Mouse (Mus musculus) central nervous system, embryonic 11.5 days (tissue): ENCODE results near the gene Dennd2a. TPM values are rescaled to one million over a fixed set of nuclear protein-coding genes. Genes with fewer than 3 reads are reported as not detected.

Source experiments
- polyA plus RNA-seq: library from polyadenylated mRNA; depleted of rRNA; stranded (reverse); fragments of >200 nt; gene quantifications from 2 replicates; pipeline ENCODE4 v1.2.3, GENCODE M21; 2012; rRNA removed

Dennd2a gene
- 50.0 and 66.4 TPM in 2 replicates for polyA plus RNA-seq

DNA sequence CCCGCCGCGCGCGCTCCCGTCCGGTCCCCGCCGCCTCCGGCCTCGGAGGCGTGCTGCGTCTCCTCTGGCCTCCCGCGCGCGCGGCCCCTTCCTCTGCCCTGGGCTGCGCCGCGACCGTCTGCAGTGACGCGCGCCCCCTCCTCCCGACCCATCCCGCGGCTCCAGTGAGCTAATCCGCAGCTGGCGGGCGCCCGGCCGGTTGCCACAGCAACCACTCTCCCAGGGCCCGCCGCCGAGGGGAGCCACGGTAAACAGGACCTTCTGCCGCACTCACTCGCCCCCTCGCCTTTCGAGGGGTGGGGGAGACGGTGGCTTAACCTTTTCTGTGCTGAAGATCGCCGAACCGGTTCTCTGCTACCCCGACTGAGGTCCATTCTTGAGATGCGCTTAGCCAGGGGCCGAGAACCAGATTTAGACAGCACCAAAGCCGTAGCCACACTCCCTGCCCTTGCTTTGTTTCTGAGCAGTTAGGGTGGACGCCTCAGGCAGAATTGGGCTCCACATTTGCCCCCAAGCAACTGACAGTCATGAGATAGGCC, at the start of gene Dennd2a:
Dennd2a (minus strand) TSS at position 145 of the 539 bp plus-strand sequence.

DNA sequence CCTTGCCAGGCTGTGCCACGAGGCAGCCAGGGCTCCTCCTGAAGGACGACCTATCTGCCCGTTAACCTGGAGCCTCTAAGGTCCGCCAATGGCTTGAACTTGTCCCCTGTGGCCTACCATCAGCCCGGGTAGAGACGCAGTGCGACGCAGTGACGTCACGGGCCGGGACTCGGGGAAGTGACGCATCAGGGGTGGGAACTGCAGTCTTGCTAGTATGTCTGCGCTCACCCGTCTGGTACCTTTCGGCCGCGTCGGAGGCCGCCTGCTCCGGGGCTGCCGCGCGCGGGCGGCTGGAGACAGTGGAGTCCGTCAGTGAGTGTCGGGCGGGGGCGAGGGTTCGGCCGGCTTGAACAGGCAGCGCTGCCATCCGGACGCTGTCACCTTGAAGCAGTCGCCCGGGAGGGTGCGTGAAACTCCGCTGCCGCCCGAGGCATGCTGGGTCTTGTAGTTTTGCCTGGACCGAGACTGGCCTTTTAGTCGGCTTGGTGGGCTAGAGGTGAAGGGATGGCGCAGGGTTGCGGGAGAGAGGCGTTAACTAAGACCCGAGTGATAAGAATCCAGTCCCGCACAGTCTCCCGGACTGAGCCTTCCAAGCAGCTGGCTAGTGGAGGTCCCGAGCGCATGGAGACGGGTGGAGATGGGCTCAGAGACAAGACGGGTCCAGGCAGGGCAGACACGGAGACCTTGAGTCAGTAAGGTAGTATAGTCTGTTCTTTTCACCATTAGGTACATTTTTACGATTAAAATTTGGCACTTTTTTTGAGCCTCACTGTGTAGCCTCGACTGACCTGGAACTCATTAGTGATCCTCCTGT, 34.9 kb upstream of the Dennd2a start, which contains the start of gene Ndufb2:
Ndufb2 (plus strand) TSS at position 174 of the 814 bp plus-strand sequence.

DNA sequence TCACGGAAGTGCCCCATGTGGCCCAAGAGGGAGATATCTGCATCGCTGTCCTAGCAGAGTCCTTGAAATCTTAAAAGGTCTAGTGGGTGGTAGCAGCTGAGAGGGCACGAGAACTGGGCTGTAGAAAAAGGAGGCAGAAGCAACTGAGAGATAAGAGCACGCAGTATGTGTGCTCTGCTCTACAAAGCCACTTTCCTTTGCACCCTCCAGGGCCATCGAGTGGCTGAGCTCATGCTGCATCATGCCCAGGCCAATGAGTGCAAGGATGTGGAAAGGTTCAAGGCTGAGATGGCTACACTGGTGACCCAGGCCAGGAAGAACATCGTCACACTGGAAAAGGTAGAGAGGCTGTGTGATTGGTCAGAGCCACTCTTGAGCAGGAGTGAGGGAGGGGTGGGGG, 27.9 kb upstream of the Dennd2a start, which contains the start of gene Gm42420:
Gm42420 (plus strand) TSS at position 237 of the 400 bp plus-strand sequence.

DNA sequence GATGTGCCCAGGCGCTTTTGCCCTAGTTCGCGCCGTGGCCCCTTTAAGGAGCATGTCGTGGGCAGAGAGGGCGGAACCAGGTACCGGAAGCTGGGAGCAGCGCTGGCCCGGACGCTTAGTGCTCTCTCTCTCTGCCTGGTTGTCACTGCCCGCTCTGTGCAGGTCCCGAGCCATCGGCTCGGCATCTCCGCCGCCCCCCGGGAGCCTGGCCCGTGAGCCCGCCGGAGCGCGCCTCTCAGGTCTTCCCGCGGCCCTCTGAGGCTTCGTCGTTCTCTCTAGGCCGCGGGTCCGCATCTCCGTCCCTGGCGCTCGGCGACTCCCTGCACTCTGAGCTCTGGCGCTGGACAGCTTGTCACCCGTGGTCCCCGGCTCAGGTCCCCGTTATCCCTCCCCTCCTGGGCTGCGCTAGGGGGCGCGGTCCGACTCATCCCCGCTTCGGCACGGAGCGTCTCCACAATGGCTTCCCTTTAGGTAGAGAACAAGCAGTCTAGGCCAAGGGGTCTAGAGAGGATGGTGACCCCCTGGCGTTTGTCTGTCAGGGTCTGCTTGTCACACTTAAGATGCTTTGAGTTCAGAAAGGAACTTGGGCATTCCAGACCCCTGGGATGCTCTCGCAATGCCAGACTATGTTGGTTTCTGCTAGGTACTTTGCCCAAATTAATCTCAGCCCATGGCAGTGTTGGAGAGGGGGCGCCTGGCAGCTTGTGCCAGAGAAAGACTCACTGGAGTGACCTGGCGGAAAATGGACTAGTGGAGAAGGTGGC, 16.3 kb upstream of the Dennd2a start, which contains the start of gene Adck2:
Adck2 (plus strand) TSS at position 83 of the 764 bp plus-strand sequence.

DNA sequence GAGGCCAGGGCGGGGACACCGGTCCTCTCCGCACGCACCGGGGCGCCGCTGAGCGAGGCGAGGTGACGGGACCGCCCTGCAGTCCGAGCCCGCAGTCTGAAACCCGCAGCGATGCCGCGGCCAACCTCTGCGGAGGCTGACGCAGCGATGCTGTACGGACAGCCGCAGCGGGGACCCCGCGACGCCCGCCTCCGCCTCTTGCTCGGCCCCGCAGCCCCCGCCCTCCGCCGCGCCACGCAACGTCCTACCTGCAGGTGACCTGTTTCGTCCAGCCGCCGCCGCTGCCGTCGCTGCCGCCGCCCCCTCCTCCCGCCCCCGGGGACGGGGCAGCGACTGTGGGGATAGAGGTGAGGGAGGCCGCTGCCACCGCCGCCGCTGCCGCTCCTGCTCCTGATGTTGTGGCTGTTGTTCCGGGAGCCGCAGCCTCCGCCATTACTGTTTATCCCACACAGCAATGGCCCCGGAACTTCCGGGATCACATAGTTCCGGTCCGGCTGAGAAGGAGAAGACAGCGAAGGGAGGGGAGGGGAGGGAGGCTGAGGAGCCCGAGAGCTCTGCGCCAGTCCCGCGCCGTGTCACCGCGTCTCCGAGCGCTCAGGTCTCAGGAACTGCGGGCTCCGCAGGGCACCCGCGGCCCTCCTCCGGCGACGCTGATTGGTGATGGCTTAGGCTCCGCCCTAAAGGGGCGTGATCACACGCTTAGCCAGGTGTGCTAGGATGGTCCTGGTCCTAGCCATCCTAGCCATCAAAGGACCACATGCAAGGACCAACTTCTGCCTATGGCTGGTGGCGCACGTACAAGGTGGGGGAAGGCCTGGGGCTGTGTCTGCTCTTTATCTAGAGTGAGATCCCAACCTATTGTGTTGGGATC, 137.6 kb downstream of the Dennd2a start, which contains the start of gene Mkrn1:
Mkrn1 (minus strand) TSS at position 612 of the 871 bp plus-strand sequence.

Other genes with a start within 250 kb of the Dennd2a start
- 32.2 and 33.8 TPM in 2 replicates for gene Slc37a3, start 180.2 kb downstream of the Dennd2a start, polyA plus RNA-seq
- gene Rab19, start 176.7 kb downstream of the Dennd2a start, polyA plus RNA-seq: 0.19 and 0.53 TPM in 2 replicates
- 65.7 and 115 TPM in 2 replicates for gene Mkrn1, start 137.4 kb downstream of the Dennd2a start, polyA plus RNA-seq
- 10.6 and 15.3 TPM in 2 replicates for gene Adck2, start 16.0 kb upstream of the Dennd2a start, polyA plus RNA-seq
- gene Gm42420, start 27.9 kb upstream of the Dennd2a start, polyA plus RNA-seq: 0.63 TPM in 1 of 2 replicates, not detected in the other
- gene Ndufb2, start 34.7 kb upstream of the Dennd2a start, polyA plus RNA-seq: 98.3 and 115 TPM in 2 replicates
- gene Braf, start 167.6 kb upstream of the Dennd2a start, polyA plus RNA-seq: 11.6 and 18.5 TPM in 2 replicates